Mouse (Mus musculus) ES-Bruce4 (cell line): ENCODE results near the gene Adcy5.
A peak's percentile ranks its signal among the peaks of the same experiment; 100 is the strongest.

Experiments used
- CTCF ChIP-seq: IDR thresholded peaks from one replicate; pipeline ENCODE4 v1.8.1; 2011; ENCODE audit warnings: low read depth, low read length
- POLR2A ChIP-seq: IDR thresholded peaks from one replicate; pipeline ENCODE4 v1.8.1; 2011; ENCODE audit warnings: low read length; ENCODE audit not compliant: insufficient read depth

DNA sequence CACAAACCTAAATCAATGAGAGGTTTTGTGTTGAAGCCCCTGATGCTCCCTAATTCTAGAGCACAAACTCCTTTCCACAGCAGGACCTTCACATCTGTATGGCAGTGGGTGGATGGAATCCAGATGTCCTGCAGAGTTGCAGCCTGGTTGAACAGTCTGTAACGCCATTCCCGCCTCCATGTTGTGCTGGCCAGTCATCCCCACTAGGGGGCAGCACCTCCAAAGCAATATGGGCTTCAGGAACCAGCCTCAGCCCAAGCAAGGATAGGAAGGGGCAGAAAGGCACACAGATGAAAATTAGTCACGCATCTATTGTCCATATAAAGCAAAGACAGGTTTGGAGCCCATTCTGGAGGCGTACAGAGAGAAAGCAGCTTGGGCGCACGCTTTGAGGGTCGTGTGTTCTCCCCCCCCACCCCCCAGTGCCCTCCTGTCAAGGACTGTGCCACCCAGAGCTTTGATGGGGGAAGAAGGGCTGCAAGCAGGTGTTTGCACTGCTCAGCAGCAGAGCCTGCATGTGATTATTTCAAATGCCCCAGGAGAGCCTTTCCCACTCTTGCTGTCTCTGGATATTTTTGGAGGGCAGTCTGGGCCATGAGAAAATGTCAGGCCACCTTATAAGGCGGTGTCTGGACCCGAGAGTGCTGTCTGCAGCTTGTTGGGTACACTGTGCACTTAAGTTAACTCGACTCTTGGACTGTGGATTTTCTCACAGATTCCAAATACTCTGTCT, 44.1 kb upstream of the Adcy5 start:
- peak; percentile 98 for TF ChIP-seq CTCF
- TF ChIP-seq POLR2A: no peak
